Mouse (Mus musculus) forebrain, embryonic 14.5 days (tissue): ENCODE measurements around the gene Hnrnpa0. TPM values are rescaled to one million over a fixed set of nuclear protein-coding genes. Genes with fewer than 3 reads are reported as not detected.

Experiments used
- ATAC-seq: fragments of 200-750 bp; cut with Nextera tagmentation; 2 replicates; pipeline ENCODE4 v1.8.0; 2017; ENCODE audit warnings: mild to moderate bottlenecking, moderate library complexity
- DNase-seq: peaks from one replicate; pipeline ENCODE4 v3.0.0-alpha.2; 2015; ENCODE audit warnings: low spot score
- H3K27ac ChIP-seq: fragments of 300-500 bp; sonication (generic); 2 replicates; pipeline ENCODE4 v1.5.1; 2014; ENCODE audit warnings: low read depth, mild to moderate bottlenecking, control low read depth, low read length, moderate library complexity
- H3K27me3 ChIP-seq: fragments of 300-500 bp; sonication (generic); replicated peaks from 2 replicates; pipeline ENCODE4 v1.6.1; 2014; ENCODE audit warnings: low read length, control low read depth, mixed read lengths; ENCODE audit not compliant: control insufficient read depth, insufficient read depth
- H3K36me3 ChIP-seq: fragments of 300-500 bp; sonication (generic); 2 replicates; pipeline ENCODE4 v1.6.1; 2014; ENCODE audit warnings: low read length, control low read depth; ENCODE audit not compliant: control insufficient read depth, insufficient read depth
- H3K4me1 ChIP-seq: fragments of 300-500 bp; sonication (generic); 2 replicates; pipeline ENCODE4 v1.6.1; 2014; ENCODE audit warnings: antibody characterized with exemption, low read length, control low read depth; ENCODE audit not compliant: control insufficient read depth, insufficient read depth
- H3K4me2 ChIP-seq: fragments of 300-500 bp; sonication (generic); 2 replicates; pipeline ENCODE4 v1.6.1; 2014; ENCODE audit warnings: mild to moderate bottlenecking, control low read depth, low read length
- H3K4me3 ChIP-seq: fragments of 300-500 bp; sonication (generic); 2 replicates; pipeline ENCODE4 v1.5.1; 2014; ENCODE audit warnings: low read depth, low read length, control low read depth
- H3K9ac ChIP-seq: fragments of 300-500 bp; sonication (generic); 2 replicates; pipeline ENCODE4 v1.6.1; 2014; ENCODE audit warnings: mild to moderate bottlenecking, low read length, control low read depth, moderate library complexity
- H3K9me3 ChIP-seq: fragments of 300-500 bp; sonication (generic); replicated peaks from 2 replicates; pipeline ENCODE4 v1.6.1; 2016; ENCODE audit warnings: low read length, control low read depth, mixed read lengths; ENCODE audit not compliant: control insufficient read depth
- WGBS: fragments of 180-500 bp; shearing (Covaris S2); extraction: QIAGEN DNeasy Blood & Tissue Kit; methylation state at CpG from one replicate; pipeline ENCODE4 v1.1.7; 2014; 5-methylcytosine and 5-hydroxymethylcytosine counted together
- polyA plus RNA-seq: library from polyadenylated mRNA; unstranded; fragments of >200 nt; fragmentation: Nextera tagmentation; extraction: Ambion mirVana; gene quantifications from 2 replicates; pipeline ENCODE4 v1.2.1, GENCODE M21; 2014

Gene Hnrnpa0
- polyA plus RNA-seq, 1 experiment from 2014 or later: 83.1 TPM

DNA sequence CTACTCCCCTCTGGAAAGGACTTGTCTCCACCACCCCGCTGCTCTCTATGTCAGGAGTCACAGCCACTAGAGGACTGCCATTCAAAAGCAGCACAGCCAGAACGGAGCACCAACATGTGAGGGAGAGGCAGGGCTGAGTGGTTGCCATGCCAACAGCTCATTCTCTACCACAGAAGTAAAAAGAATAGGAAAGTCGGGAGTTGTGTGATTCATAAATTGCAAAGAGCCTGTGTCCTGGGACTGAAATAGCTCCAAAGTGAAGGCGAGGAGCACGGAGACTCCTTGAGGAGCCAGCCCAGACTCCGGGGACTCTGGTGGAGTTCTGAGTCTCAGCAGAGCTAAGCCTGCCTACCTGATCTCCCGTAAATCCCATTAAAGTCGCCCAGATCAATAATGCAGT is 37.7 kb downstream of the Hnrnpa0 start:
- H3K4me1 ChIP-seq: peaks cover 5% of the 10 kb centered on the region; the same call in 1 of the 2 replicates
- 13% methylated on average over 8 of the region's 8 CpGs for WGBS
- no peaks in the 10 kb centered on the region for H3K27me3 ChIP-seq
- ATAC-seq (peak; percentile 90), DNase-seq (peak; percentile 85)
- H3K9me3 ChIP-seq: no peaks in the 10 kb centered on the region
- no peak overlapping the region; the same call in 1 of the 2 replicates for H3K27ac ChIP-seq
- H3K4me3 ChIP-seq: no peak overlapping the region
- H3K9ac ChIP-seq: no peak overlapping the region
- H3K36me3 ChIP-seq: no peaks in the 10 kb centered on the region
- H3K4me2 ChIP-seq: peak overlapping the region; percentile 1; the same call in 1 of the 2 replicates

DNA sequence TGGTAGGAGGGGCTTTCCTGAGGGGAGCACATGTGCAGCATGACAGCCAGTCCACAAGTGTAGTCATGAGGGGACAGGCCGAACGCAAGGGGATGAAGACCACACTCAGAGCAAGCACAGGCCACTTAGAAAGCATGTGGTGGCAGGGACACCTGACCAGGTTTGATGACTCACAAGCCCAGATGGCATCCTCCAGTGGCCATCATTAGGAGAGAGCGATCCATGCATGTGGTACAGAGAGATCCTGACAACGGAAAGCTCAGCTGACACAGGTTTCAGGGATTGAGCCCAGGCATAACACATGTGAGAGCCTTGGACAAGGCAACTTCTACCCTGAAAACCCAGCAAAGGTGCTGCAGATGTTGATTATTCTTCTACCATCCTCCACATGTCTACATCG is 44.0 kb downstream of the Hnrnpa0 start:
- 95% methylated on average over 5 of the region's 5 CpGs for WGBS
- ATAC-seq (no peak), DNase-seq (no peak)
- Histone ChIP-seq H3K27me3 (no peaks in the 10 kb centered on the region), H3K36me3 (no peaks in the 10 kb centered on the region), H3K9ac (no peak overlapping the region), H3K9me3 (no peaks in the 10 kb centered on the region), H3K4me1 (no peaks in the 10 kb centered on the region), H3K27ac (no peak overlapping the region), H3K4me3 (no peak overlapping the region), H3K4me2 (no peak overlapping the region)

DNA sequence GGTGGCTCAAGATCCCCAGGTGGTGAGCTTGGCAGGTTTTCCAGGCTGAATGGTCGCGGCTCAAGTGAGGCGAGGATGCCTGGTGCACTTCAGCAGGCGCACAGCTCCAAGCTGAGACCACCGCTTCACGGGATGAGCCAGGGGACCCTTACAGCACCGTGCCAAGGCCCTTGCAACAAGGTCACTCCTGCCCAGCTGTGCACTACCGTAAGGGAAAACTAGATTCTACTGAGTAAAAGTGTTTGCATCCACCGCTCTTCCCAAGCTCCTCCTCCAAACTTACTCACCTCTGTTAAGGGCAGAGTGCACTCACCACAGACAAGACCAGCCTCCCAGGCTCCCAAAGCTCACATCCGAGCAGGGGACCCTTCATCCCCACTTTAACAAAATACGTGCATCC is 44.8 kb downstream of the Hnrnpa0 start:
- no peak overlapping the region for H3K4me2 ChIP-seq
- no peaks in the 10 kb centered on the region for H3K36me3 ChIP-seq
- no peak overlapping the region for H3K9ac ChIP-seq
- no peaks in the 10 kb centered on the region for H3K27me3 ChIP-seq
- H3K27ac ChIP-seq: no peak overlapping the region
- DNase-seq: no peak
- WGBS: 88% methylated on average over 11 of the region's 11 CpGs
- H3K4me1 ChIP-seq: no peaks in the 10 kb centered on the region
- H3K9me3 ChIP-seq: no peaks in the 10 kb centered on the region
- ATAC-seq: no peak
- no peak overlapping the region for H3K4me3 ChIP-seq

DNA sequence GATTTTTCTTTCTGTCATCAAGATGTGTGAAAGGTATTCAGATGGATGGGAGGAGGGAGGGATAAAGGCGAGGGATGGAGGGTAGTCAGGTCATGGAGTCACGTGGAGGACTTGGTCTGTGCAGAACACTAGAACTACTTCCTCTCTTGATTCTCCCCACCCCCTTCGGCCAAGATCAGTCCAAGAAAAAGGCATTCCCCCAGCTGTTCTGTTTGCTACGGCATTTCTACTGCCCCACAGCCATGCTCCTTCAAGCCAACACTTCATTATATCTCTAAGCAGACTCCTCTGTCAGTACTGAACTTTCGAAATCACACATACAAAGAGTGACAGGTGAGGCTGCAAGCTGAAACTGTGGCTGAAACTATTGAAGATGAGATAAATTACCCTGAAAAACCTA is 45.3 kb downstream of the Hnrnpa0 start:
- Histone ChIP-seq H3K4me2 (no peak overlapping the region), H3K4me3 (no peak overlapping the region), H3K27me3 (no peaks in the 10 kb centered on the region), H3K9me3 (no peaks in the 10 kb centered on the region), H3K9ac (no peak overlapping the region), H3K27ac (no peak overlapping the region), H3K4me1 (no peaks in the 10 kb centered on the region), H3K36me3 (no peaks in the 10 kb centered on the region)
- DNase-seq (no peak), ATAC-seq (no peak)
- 78% methylated on average over 5 of the region's 5 CpGs for whole genome bisulfite sequencing

DNA sequence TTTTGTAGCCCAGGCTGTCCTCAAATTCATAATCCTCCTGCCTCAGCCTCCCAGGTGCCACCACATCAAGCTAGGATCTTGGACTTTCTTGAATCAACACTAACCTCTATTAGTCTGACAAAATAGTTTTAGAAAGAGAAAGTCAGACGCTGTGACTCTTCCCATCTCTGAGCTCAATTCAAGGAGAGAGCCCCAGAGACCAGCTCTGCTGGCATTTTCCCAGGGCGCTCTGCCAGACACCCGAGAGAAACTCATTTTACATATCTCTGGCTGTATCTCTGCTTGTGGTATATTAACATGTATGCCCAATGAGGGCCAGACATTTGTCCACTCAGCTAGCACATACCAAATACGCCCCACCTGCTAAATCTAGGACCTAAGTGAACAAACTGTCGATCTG is 50.0 kb downstream of the Hnrnpa0 start:
- Histone ChIP-seq H3K27me3 (no peaks in the 10 kb centered on the region), H3K27ac (no peak overlapping the region), H3K36me3 (no peaks in the 10 kb centered on the region), H3K9ac (no peak overlapping the region), H3K9me3 (no peaks in the 10 kb centered on the region), H3K4me3 (no peak overlapping the region), H3K4me1 (no peaks in the 10 kb centered on the region), H3K4me2 (no peak overlapping the region)
- 82% methylated on average over 5 of the region's 5 CpGs for WGBS
- no peak for ATAC-seq
- no peak for DNase-seq

Other genes starting within 250 kb of the Hnrnpa0 start
- gene Spock1, start 220.2 kb downstream of the Hnrnpa0 start, polyA plus RNA-seq: 31.2 and 40.8 TPM in 2 replicates
- gene Klhl3, start 15.0 kb downstream of the Hnrnpa0 start, polyA plus RNA-seq: 5.3 and 6.5 TPM in 2 replicates
- 58.6 and 72.4 TPM in 2 replicates for gene Idnk, start 29.1 kb upstream of the Hnrnpa0 start, polyA plus RNA-seq
- 95.9 and 108 TPM in 2 replicates for gene Ubqln1, start 87.1 kb upstream of the Hnrnpa0 start, polyA plus RNA-seq
- 23.3 and 24.2 TPM in 2 replicates for gene Gkap1, start 147.1 kb upstream of the Hnrnpa0 start, polyA plus RNA-seq
- 1.2 and 1.3 TPM in 2 replicates for gene Kif27, start 230.6 kb upstream of the Hnrnpa0 start, polyA plus RNA-seq